Mouse (Mus musculus) cortical plate, adult 2 months (tissue): ENCODE data around the gene Actg1.

Experiments
- CTCF ChIP-seq: fragments of 200-500 bp; IDR thresholded peaks from 2 replicates; pipeline ENCODE4 v1.5.1; 2011; ENCODE audit warnings: mild to moderate bottlenecking, control low read depth, low read length; ENCODE audit not compliant: insufficient read depth; ENCODE audit errors: extremely low read depth
- POLR2A ChIP-seq: fragments of 200-500 bp; IDR thresholded peaks from 2 replicates; pipeline ENCODE4 v1.6.1; 2011; ENCODE audit warnings: mild to moderate bottlenecking, low read length, control low read depth; ENCODE audit not compliant: insufficient read depth; ENCODE audit errors: extremely low read depth

DNA sequence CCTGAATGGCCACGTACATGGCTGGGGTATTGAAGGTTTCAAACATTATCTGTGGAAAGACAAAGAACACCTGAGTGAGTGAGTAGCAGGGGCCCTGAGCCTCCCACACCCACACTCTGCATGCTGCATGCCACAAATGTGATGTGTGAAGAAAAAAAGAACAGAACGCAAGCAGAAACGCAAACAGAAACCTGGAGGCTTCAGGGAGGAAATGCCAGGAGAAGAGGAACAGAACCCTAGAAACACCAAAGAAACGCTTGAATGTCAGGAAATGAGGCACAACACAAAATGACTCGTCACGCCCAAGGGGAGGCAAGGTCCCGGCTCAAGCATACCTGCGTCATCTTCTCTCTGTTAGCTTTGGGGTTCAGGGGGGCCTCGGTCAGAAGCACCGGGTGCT is 1.0 kb downstream of the Actg1 start:
- TF ChIP-seq POLR2A (no peak), CTCF (no peak)
